Comparison of ENCODE assay signal across 8 mouse cellular contexts in genomic region chrX:152171041-152172026, GRCm38 (mm10). TPM values are rescaled to one million over a fixed set of nuclear protein-coding genes. Genes with fewer than 3 reads are reported as not detected.
DNase-seq lines count a peak whose midpoint lies in the region; ATAC-seq lines count a peak whose summit lies in the region.

No protein-coding gene starts in this region.

- WGBS in liver, embryonic 13.5 days (ENCODE audit: insufficient replicate concordance), result 45% methylated on average over 6 of the region's 6 CpGs
- 48% methylated on average over 6 of the region's 6 CpGs for WGBS in liver, embryonic 11.5 days
- WGBS in intestine, embryonic 16.5 days, result 73% methylated on average over 6 of the region's 6 CpGs
- 63% methylated on average over 6 of the region's 6 CpGs for WGBS in midbrain, embryonic 14.5 days

- H3K9ac ChIP-seq in liver, embryonic 13.5 days, result no peak overlapping the region
- no peak overlapping the region for H3K9ac ChIP-seq in liver, embryonic 11.5 days (ENCODE audit: low read depth, low read length)
- H3K9ac ChIP-seq in intestine, embryonic 16.5 days (ENCODE audit: low read depth, low read length), result no peak overlapping the region
- no peak overlapping the region for H3K9ac ChIP-seq in midbrain, embryonic 14.5 days (replicated peaks; ENCODE audit: low read length)

- 0 out of 2 replicates have a peak, but pooled peaks have one; percentile 51 for ATAC-seq in liver, embryonic 13.5 days (ENCODE audit: low read depth)
- no peak for ATAC-seq in liver, embryonic 11.5 days (replicated peaks; ENCODE audit: low FRiP score)
- peak; percentile 49 for ATAC-seq in common myeloid progenitor, adult 5-6 weeks (replicated peaks; ENCODE audit: low read depth, poor library complexity, severe bottlenecking)
- 0 out of 2 replicates have a peak, but pooled peaks have one; percentile 47 for ATAC-seq in intestine, embryonic 16.5 days
- ATAC-seq in midbrain, embryonic 14.5 days (ENCODE audit: low FRiP score, low TSS enrichment), result peak; percentile 73

- H3K9me3 ChIP-seq in liver, embryonic 13.5 days (replicated peaks), result no peaks in the 10 kb centered on the region
- H3K9me3 ChIP-seq in liver, embryonic 11.5 days (ENCODE audit: control insufficient read depth, low read length), result no peaks in the 10 kb centered on the region
- H3K9me3 ChIP-seq in intestine, embryonic 16.5 days (ENCODE audit: control insufficient read depth, low read length), result no peaks in the 10 kb centered on the region
- no peaks in the 10 kb centered on the region for H3K9me3 ChIP-seq in midbrain, embryonic 14.5 days (ENCODE audit: control insufficient read depth, low read length)

- H3K4me1 ChIP-seq in liver, embryonic 13.5 days (replicated peaks), result no peaks in the 10 kb centered on the region
- H3K4me1 ChIP-seq in liver, embryonic 11.5 days (replicated peaks; ENCODE audit: control insufficient read depth, insufficient read depth, low read length), result no peaks in the 10 kb centered on the region
- no peaks in the 10 kb centered on the region; the same call in 1 of the 2 replicates for H3K4me1 ChIP-seq in intestine, embryonic 16.5 days (ENCODE audit: control insufficient read depth, insufficient read depth, low read length)
- H3K4me1 ChIP-seq in midbrain, embryonic 14.5 days (ENCODE audit: control insufficient read depth, insufficient read depth, low read length), result peaks cover 10% of the 10 kb centered on the region; the same call in 1 of the 2 replicates

- no peak overlapping the region for H3K4me3 ChIP-seq in liver, embryonic 13.5 days (replicated peaks)
- no peak overlapping the region for H3K4me3 ChIP-seq in liver, embryonic 11.5 days (ENCODE audit: low read depth, low read length)
- no peak overlapping the region for H3K4me3 ChIP-seq in intestine, embryonic 16.5 days (ENCODE audit: low read length)
- no peak overlapping the region for H3K4me3 ChIP-seq in midbrain, embryonic 14.5 days (replicated peaks; ENCODE audit: low read depth, low read length)

- no peak overlapping the region for H3K4me2 ChIP-seq in liver, embryonic 13.5 days
- H3K4me2 ChIP-seq in liver, embryonic 11.5 days, result no peak overlapping the region
- no peak overlapping the region for H3K4me2 ChIP-seq in intestine, embryonic 16.5 days (ENCODE audit: low read depth, low read length)
- H3K4me2 ChIP-seq in midbrain, embryonic 14.5 days (ENCODE audit: low read length), result no peak overlapping the region

- DNase-seq in liver, embryonic 13.5 days, result no peak
- DNase-seq in liver, embryonic 11.5 days (ENCODE audit: low spot score), result no peak
- DNase-seq in heart, adult 18-20 months, result peak; percentile 57 to 62
- DNase-seq in midbrain, embryonic 14.5 days, result peak; percentile 52
- no peak for DNase-seq in urinary bladder, postnatal 10 days (ENCODE audit: low spot score)
- DNase-seq in gastrocnemius, postnatal 10 days, result no peak

- H3K27me3 ChIP-seq in liver, embryonic 13.5 days, result peaks cover 12% of the 10 kb centered on the region; the same call in 1 of the 2 replicates
- peaks cover 35% of the 10 kb centered on the region for H3K27me3 ChIP-seq in liver, embryonic 11.5 days (replicated peaks; ENCODE audit: control insufficient read depth, insufficient read depth, low read length)
- peaks cover 18% of the 10 kb centered on the region for H3K27me3 ChIP-seq in intestine, embryonic 16.5 days (replicated peaks; ENCODE audit: control insufficient read depth, insufficient read depth, low read length)
- H3K27me3 ChIP-seq in midbrain, embryonic 14.5 days (ENCODE audit: control insufficient read depth, insufficient read depth, low read length), result peaks cover 19% of the 10 kb centered on the region

- no peak overlapping the region for H3K27ac ChIP-seq in liver, embryonic 13.5 days
- H3K27ac ChIP-seq in liver, embryonic 11.5 days (ENCODE audit: low read depth, low read length), result no peak overlapping the region
- H3K27ac ChIP-seq in intestine, embryonic 16.5 days (ENCODE audit: low read length), result no peak overlapping the region
- H3K27ac ChIP-seq in midbrain, embryonic 14.5 days (replicated peaks; ENCODE audit: low read depth, low read length), result peak overlapping the region; percentile 41; the same call in 1 of the 2 replicates

- H3K36me3 ChIP-seq in liver, embryonic 13.5 days, result no peaks in the 10 kb centered on the region
- H3K36me3 ChIP-seq in liver, embryonic 11.5 days (ENCODE audit: control insufficient read depth, insufficient read depth, low read length), result no peaks in the 10 kb centered on the region
- H3K36me3 ChIP-seq in intestine, embryonic 16.5 days (ENCODE audit: control insufficient read depth, insufficient read depth, low read length), result no peaks in the 10 kb centered on the region
- no peaks in the 10 kb centered on the region for H3K36me3 ChIP-seq in midbrain, embryonic 14.5 days (ENCODE audit: control insufficient read depth, insufficient read depth, low read length)

RNA-seq across cellular contexts. Expression of gene Iqsec2, which starts 27.3 kb away (rescaled TPM):
- polyA plus RNA-seq in liver, embryonic 13.5 days (2015; fragmentation: Nextera tagmentation; extraction: Ambion mirVana), result 0.51 and 0.60 TPM in 2 replicates
- 0.86 and 1.8 TPM in 2 replicates for polyA plus RNA-seq in liver, embryonic 11.5 days (2014; fragmentation: Nextera tagmentation; extraction: Ambion mirVana)
- total RNA-seq in common myeloid progenitor, adult 5-6 weeks (2017), result 1.1 and 3.7 TPM in 2 replicates
- 10 to 100 TPM; 63.0 to 85.4 TPM for total RNA-seq in heart, adult 18-20 months (2021)
- polyA plus RNA-seq in intestine, embryonic 16.5 days (2015; fragmentation: Nextera tagmentation; extraction: Ambion mirVana), result 4.2 and 4.4 TPM in 2 replicates
- 5.2 and 7.2 TPM in 2 replicates for polyA plus RNA-seq in midbrain, embryonic 14.5 days (2014; fragmentation: Nextera tagmentation; extraction: Ambion mirVana)
- total RNA-seq in gastrocnemius, postnatal 10 days (2021), result 10 to 100 TPM; 15.5 to 17.5 TPM

Comparison
In these comparisons a context has a peak if more than half of its experiments do, and no peak if none do; other contexts are left out.
1. DNase-seq: peak in heart, adult 18-20 months (2 of 2) and midbrain, embryonic 14.5 days (single experiment); none in liver, embryonic 13.5 days (single experiment), liver, embryonic 11.5 days (single experiment), urinary bladder, postnatal 10 days (single experiment) and gastrocnemius, postnatal 10 days (single experiment).